Mouse (Mus musculus) olfactory bulb, adult 2 months (tissue): ENCODE data around the gene Sapcd1. TPM values are rescaled to one million over a fixed set of nuclear protein-coding genes. Genes with fewer than 3 reads are reported as not detected.
A peak's percentile ranks its signal among the peaks of the same experiment; 100 is the strongest.
"Not testable (repeated sequence)": the region's sequence is repeated elsewhere in the genome, so short reads cannot be mapped to it uniquely, and the experiment has no call there.

ENCODE experiments used
- H3K27ac ChIP-seq: fragments of 200-500 bp; 2 replicates; pipeline ENCODE4 v1.5.1; 2012; ENCODE audit warnings: low read depth, low read length; ENCODE audit not compliant: insufficient read depth
- H3K4me1 ChIP-seq: fragments of 200-500 bp; 2 replicates; pipeline ENCODE4 v1.6.1; 2012; ENCODE audit warnings: low read length; ENCODE audit not compliant: control insufficient read depth, insufficient read depth
- H3K4me3 ChIP-seq: fragments of 200-500 bp; 2 replicates; pipeline ENCODE4 v1.5.1; 2012; ENCODE audit warnings: mild to moderate bottlenecking, low read depth, low read length, moderate library complexity; ENCODE audit not compliant: insufficient read depth
- CTCF ChIP-seq: fragments of 200-500 bp; IDR thresholded peaks from 2 replicates; pipeline ENCODE4 v1.5.1; 2012; ENCODE audit warnings: low read depth, mild to moderate bottlenecking, low read length, moderate library complexity; ENCODE audit not compliant: insufficient read depth
- POLR2A ChIP-seq: fragments of 200-500 bp; IDR thresholded peaks from 2 replicates; pipeline ENCODE4 v1.6.1; 2012; ENCODE audit warnings: mild to moderate bottlenecking, low read depth, low read length, moderate library complexity; ENCODE audit not compliant: insufficient read depth
- WGBS: fragments of 180-500 bp; shearing (Covaris S2); methylation state at CpG from one replicate; pipeline ENCODE4 v1.1.7; 2018; 5-methylcytosine and 5-hydroxymethylcytosine counted together
- polyA plus RNA-seq: library from polyadenylated mRNA; stranded (reverse); fragments of >200 nt; gene quantifications from 2 replicates; pipeline ENCODE4 v1.2.4, GENCODE M21; 2012; ENCODE audit warnings: low replicate concordance; ENCODE audit not compliant: missing spikeins, insufficient read depth, insufficient read length

Sapcd1 gene
- polyA plus RNA-seq, 1 experiment, result not detected

DNA sequence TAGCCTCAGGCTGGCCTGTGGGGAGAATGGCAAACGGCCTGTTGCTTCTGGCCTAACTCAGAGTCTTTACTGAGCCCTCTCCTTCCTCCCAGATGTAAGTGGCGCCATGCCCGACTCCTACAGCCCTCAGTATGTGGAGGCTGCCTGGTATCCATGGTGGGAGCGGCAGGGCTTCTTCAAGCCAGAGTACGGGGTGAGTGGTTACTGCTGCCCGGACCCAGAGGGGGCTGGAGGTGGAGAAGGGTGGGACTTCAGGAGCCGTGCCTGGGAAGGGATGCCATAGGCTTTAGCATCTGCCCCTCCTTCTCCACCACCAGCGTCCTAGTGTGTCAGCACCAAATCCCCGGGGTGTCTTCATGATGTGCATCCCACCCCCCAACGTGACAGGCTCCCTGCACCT lies 22.7 kb downstream of the Sapcd1 start:
- peaks cover 7% of the 10 kb centered on the region for H3K4me1 ChIP-seq
- no peak overlapping the region for H3K27ac ChIP-seq
- WGBS, result 96% methylated on average over 10 of the region's 10 CpGs
- TF ChIP-seq POLR2A (no peak), CTCF (no peak)
- H3K4me3 ChIP-seq, result no peak overlapping the region

DNA sequence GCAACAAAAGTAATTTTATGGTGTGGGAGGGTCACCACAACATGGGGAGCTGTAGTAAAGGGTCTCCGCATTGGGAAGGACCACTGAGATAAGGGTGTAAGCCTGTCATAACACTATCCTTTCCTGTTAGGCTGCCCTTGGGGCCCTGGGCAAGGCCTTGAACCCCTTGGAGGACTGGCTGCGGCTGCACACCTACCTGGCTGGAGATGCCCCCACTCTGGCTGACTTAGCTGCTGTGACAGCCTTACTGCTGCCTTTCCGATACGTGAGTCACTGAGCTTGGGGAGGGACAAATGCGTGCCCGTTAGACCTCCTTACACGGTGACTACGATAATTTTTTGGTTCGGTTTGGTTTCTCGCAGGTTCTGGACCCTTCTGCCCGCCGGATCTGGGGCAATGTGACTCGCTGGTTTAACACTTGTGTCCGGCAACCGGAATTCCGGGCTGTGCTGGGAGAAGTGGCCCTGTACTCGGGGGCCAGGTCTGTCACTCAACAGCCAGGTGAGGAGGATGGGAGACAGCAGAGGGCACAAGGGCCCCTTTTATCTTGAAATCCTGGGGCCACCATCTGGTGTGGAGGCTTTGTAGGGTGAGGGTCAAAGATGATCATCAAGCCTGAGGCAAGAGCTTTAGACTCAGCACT lies 23.6 kb downstream of the Sapcd1 start:
- 94% methylated on average over 17 of the region's 17 CpGs for WGBS
- Histone ChIP-seq H3K27ac (no peak overlapping the region), H3K4me3 (no peak overlapping the region), H3K4me1 (peaks cover 10% of the 10 kb centered on the region)
- TF ChIP-seq CTCF, result no peak
- TF ChIP-seq POLR2A, result 0 out of 2 replicates have a peak, but pooled peaks have one; percentile 9

DNA sequence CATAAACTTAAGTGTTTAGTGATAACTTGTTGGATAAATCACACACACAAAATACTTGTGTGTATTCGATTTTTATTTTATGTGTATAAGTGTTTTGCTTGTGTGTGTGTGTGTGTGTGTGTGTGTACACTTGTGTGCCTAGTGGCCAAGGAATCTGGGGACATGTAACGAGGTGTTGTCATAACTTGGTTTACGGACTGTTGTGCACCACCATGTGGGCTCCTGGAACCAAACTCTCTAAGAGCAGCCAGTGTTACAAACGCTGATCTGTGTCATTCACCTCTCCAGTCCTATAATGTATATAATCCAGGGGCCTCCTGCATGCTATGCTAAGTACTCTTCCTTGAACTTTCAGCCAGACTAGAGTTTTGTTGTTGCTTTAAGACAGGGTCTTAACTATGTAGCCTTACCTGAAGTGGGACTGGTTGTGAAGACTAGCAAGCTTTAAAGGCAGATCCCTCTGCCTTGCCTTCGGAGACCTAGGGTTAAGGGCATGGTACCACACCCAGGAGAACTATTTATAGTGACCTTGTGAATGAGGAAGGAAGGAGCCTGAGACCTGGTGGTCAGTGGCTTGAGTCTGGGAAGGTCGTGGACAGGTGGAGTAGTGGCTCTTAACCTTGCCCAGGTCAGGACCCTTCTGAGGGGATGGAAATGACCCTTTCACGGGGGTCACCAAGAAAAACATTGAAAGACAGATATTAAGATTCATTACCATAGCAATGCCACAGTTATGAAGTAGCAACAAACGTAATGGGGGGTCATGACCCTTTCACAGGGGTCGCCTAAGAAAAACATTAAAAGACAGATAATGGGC lies 24.6 kb downstream of the Sapcd1 start:
- Histone ChIP-seq H3K4me1 (peaks cover 10% of the 10 kb centered on the region), H3K27ac (no peak overlapping the region), H3K4me3 (no peak overlapping the region)
- WGBS, result 73% methylated on average over 9 of the region's 9 CpGs
- TF ChIP-seq POLR2A (no peak), CTCF (no peak)

GRCm38 (mm10) chr17:35002153-35002865 lies 25.5 kb downstream of the Sapcd1 start:
- TF ChIP-seq POLR2A (no peak), CTCF (no peak)
- Histone ChIP-seq H3K4me3 (peak overlapping the region; percentile 84), H3K4me1 (peaks cover 10% of the 10 kb centered on the region), H3K27ac (no peak overlapping the region)
- WGBS, result 6% methylated on average over 12 of the region's 12 CpGs

DNA sequence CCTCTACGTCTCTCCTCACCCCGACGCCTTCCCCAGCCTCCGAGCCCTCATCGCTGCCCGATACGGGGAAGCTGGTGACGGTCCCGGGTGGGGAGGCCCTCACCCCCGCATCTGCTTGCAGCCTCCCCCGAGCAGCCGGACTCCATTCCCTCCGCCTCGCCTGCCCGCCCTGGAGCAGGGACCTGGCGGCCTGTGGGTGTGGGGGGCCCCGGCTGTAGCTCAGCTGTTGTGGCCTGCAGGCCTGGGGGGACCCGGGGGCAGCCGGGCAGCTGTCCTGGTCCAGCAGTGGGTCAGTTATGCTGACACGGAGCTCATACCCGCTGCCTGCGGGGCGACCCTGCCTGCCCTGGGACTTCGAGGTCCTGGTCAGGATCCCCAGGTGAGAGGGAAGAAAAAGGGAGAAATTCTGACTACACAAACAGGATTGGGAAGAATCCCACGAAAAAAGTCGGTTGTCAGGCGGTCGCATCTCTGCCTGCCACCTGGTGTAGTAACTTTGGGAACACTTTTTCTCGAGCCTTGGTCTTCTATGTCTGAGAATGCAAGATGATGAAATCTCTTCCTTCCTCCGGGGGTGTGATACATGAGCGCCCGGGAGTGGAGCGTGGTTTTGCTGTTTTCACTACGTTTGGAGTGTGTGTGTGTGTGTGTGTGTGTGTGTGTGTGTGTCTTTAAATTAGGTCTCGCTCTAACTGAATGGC lies 26.2 kb downstream of the Sapcd1 start:
- Histone ChIP-seq H3K4me1 (peaks cover 10% of the 10 kb centered on the region), H3K4me3 (peak overlapping the region; percentile 84), H3K27ac (no peak overlapping the region; the same call in 1 of the 2 replicates)
- TF ChIP-seq POLR2A (no peak), CTCF (no peak)
- under 1% methylated on average over 35 of the region's 35 CpGs for WGBS

DNA sequence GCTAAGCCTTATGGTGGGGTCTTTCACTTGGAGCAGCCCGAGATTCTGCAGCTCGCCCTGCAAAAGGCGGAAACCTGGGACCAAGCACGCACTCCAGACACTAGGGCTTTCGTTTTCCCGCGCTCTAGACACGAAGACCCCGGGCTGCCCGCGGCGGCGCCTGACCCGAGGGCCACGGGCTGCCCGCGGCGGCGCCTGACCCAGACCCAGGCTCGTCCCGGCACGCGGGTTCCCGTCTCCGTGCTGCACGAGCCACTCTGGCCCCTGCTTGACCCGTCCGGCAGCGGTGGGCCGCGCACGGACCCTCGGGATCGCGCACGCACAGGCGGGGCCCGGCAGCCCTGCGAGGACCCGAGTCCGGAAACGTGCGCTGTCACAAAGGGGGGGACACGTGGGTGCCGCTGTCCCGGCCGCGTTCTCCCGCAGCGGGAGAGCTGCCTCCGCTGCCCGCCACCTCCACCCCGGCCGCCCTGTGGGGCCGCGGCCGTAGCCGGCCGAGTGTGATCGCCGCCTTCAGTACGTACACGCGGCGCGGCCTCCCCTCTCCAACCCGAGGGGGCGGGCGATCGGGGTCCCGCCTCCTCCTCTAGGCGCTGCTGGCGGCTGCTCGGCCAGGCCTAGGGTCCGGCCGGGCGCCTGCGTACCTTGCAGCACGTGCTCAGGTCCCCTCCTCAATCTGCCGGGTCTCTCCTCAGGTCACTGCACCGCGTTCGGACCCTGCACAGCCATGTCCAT lies 26.9 kb downstream of the Sapcd1 start, which contains the start of gene Vars:
Gene Vars (plus strand): TSS at position 271 of the 735 bp plus-strand sequence.
- Histone ChIP-seq H3K4me3 (peak within 1 kb of the TSS; percentile 84), H3K27ac (peak within 1 kb of the TSS; percentile 59), H3K4me1 (peaks cover 10% of the 10 kb centered on the region)
- under 1% methylated on average over 83 of the region's 83 CpGs for WGBS
- TF ChIP-seq CTCF (no peak), POLR2A (peak; percentile 54)

DNA sequence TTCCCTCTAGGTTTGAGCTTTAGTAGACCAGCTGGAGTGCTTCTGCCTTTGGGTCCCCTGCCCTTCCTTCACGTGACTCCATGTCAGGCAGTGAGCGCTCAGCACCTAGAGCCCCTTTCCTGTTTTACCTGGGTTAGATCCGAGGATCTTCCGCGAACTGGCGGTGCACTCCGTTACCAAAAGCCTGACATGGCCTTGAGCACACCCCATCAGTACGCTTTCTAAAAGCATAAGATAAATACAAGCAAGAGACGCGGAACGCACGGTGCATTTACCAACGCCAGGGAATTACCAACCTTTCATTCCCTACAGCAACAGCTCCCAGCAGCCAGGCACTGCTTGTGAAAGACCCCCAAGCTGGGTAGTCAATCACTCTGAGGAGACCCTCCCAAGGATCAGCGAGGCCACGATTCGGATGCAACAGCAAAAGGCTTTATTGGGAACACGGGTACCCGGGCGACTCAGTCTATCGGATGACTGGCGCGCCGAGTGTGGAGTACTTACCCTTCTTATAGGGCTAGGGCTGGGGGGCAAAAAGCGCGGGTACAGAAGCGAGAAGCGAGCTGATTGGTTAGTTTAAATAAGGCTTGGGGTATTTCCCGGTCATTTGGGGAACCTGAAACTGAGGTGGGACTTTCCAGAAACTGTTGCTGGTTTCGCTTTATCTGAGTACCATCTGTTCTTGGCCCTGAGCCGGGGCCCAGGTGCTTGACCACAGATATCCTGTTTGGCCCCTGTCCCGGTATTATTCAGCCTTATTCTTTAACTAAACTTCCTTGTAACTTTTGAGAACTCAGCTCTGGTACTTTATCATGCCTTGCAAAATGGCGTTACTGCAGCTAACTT lies 27.7 kb downstream of the Sapcd1 start:
- H3K4me1 ChIP-seq, result peaks cover 10% of the 10 kb centered on the region
- not testable (repeated sequence) for H3K27ac ChIP-seq
- H3K4me3 ChIP-seq, result peak overlapping the region; percentile 84
- 18% methylated on average over 30 of the region's 32 CpGs for WGBS
